Mouse (Mus musculus) C2C12 (cell line): ENCODE measurements around the gene Lypd1.

Experiments used
- CEBPB ChIP-seq: IDR thresholded peaks from one replicate; pipeline ENCODE4 v1.6.1; 2011; ENCODE audit warnings: low read depth, mild to moderate bottlenecking, control low read depth, moderate library complexity
- CTCF ChIP-seq: IDR thresholded peaks from one replicate; pipeline ENCODE4 v1.5.1; 2011; ENCODE audit not compliant: control insufficient read depth, insufficient read depth, insufficient read length

DNA sequence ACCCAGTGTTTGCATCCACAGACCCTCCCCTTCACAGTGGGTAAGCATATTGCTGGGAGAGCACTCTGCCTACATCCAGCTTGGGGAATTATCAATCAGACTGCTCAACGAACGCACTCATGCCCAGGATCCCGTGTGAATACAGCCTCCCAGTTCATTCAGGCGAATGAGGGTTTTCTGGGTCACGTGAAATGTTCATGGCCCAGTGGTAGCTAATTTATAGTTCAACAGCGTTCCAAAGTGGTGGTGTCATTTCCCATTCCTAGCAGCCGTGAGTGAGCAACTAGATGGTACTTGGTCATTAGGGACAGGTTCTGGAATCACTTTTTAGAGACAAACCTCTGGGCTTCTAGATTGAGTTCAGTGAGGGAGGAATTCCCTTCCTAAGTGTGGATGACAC is 91.8 kb downstream of the Lypd1 start:
- TF ChIP-seq CTCF (no peak), CEBPB (no peak)
